Mouse (Mus musculus) right cerebral cortex, adult 18-20 months (tissue): Measurements from ENCODE around the gene Litaf.

Experiments
- DNase-seq: peaks from one replicate; pipeline ENCODE4 v3.0.0; 2022; ENCODE audit warnings: mixed read lengths

The Litaf gene

GRCm38 (mm10) chr16:11065431-11065830, 526 bp downstream of the Litaf start:
- no peak for DNase-seq

GRCm38 (mm10) chr16:11064742-11065141, 1.2 kb downstream of the Litaf start:
- no peak for DNase-seq

GRCm38 (mm10) chr16:11064341-11064740, 1.6 kb downstream of the Litaf start:
- DNase-seq = no peak

GRCm38 (mm10) chr16:11062794-11063721, 2.9 kb downstream of the Litaf start:
- peak; percentile 58 for DNase-seq

GRCm38 (mm10) chr16:11060645-11061044, 5.3 kb downstream of the Litaf start, which contains the start of gene Snn:
Gene Snn, plus strand, starts transcription at chr16:11060945.
- DNase-seq = no peak

GRCm38 (mm10) chr16:11055916-11056315, 10.0 kb downstream of the Litaf start:
- no peak for DNase-seq

- no peak for DNase-seq
These were observed 11.1 kb downstream of the Litaf start for GRCm38 (mm10) chr16:11054871-11055270.

- DNase-seq = no peak
These were observed 11.5 kb downstream of the Litaf start for GRCm38 (mm10) chr16:11054409-11054808.

GRCm38 (mm10) chr16:11051134-11051533, 14.8 kb downstream of the Litaf start:
- DNase-seq = no peak

GRCm38 (mm10) chr16:11050226-11050625, 15.7 kb downstream of the Litaf start:
- DNase-seq = peak; percentile 68

GRCm38 (mm10) chr16:11047130-11047529, 18.8 kb downstream of the Litaf start:
- DNase-seq = no peak

GRCm38 (mm10) chr16:11046437-11046836, 19.5 kb downstream of the Litaf start:
- DNase-seq = no peak

- DNase-seq = no peak
These were observed 22.7 kb downstream of the Litaf start for GRCm38 (mm10) chr16:11043239-11043638.

GRCm38 (mm10) chr16:11040603-11041002, 25.4 kb downstream of the Litaf start:
- no peak for DNase-seq

GRCm38 (mm10) chr16:11035790-11036431, 30.0 kb downstream of the Litaf start:
- DNase-seq = peak; percentile 62

- no peak for DNase-seq
These were observed 30.7 kb downstream of the Litaf start for GRCm38 (mm10) chr16:11035273-11035672.

GRCm38 (mm10) chr16:11034193-11034803, 31.7 kb downstream of the Litaf start:
- peak; percentile 81 for DNase-seq

- no peak for DNase-seq
These were observed 34.6 kb downstream of the Litaf start for GRCm38 (mm10) chr16:11031320-11031719.

- no peak for DNase-seq
These were observed 35.1 kb downstream of the Litaf start for GRCm38 (mm10) chr16:11030844-11031243.

GRCm38 (mm10) chr16:11028206-11028605, 37.8 kb downstream of the Litaf start:
- no peak for DNase-seq

- DNase-seq = peak; percentile 53
These were observed 41.1 kb downstream of the Litaf start for GRCm38 (mm10) chr16:11024841-11025240.

GRCm38 (mm10) chr16:11023618-11024017, 42.3 kb downstream of the Litaf start:
- DNase-seq = no peak

GRCm38 (mm10) chr16:11022113-11022489, 43.9 kb downstream of the Litaf start:
- DNase-seq = no peak
